Mouse (Mus musculus) left cerebral cortex, postnatal 14 days (tissue): Measurements from ENCODE around the gene Rnf121. TPM values are rescaled to one million over a fixed set of nuclear protein-coding genes. Genes with fewer than 3 reads are reported as not detected.

Experiments used
- DNase-seq, 2 experiments: peaks; one replicate each; pipeline ENCODE4 v3.0.0; 2021 to 2022; ENCODE audit warnings: low spot score in 2 of 2, mixed read lengths in 1 of 2
- intact Hi-C: fragments of 180-260 bp; cut with DNase I; formaldehyde crosslinking; loops from one replicate; pipeline ENCODE4 v1.15.1; 2025
- long read RNA-seq, 2 experiments: library from polyadenylated mRNA; stranded (forward); transcript quantifications; one replicate each; pipeline ENCODE4 v2.0.0; 2021
- total RNA-seq, 2 experiments: library from RNA; stranded (reverse); gene quantifications; 2 replicates each; pipeline ENCODE4 v1.2.3; 2021

The Rnf121 gene
- 10 to 100 TPM; 38.4 to 49.9 TPM for total RNA-seq
- long read RNA-seq, experiment 1, transcript Rnf121-202 (9 exons, 2,249 nt), result major isoform, 33 of 56 reads
- long read RNA-seq, experiment 1, transcript Rnf121-201 (9 exons, 2,344 nt), result minor isoform, 6 of 56 reads
- long read RNA-seq, experiment 1, partial matches to known transcripts, result 4 of 56 reads
- long read RNA-seq, experiment 1, other reads (novel, unspliced or antisense), result 13 of 56 reads
- long read RNA-seq, experiment 2, transcript Rnf121-202 (9 exons, 2,249 nt), result major isoform, 26 of 41 reads
- long read RNA-seq, experiment 2, partial matches to known transcripts, result 0 of 41 reads
- long read RNA-seq, experiment 2, other reads (novel, unspliced or antisense), result 12 of 41 reads

DNA sequence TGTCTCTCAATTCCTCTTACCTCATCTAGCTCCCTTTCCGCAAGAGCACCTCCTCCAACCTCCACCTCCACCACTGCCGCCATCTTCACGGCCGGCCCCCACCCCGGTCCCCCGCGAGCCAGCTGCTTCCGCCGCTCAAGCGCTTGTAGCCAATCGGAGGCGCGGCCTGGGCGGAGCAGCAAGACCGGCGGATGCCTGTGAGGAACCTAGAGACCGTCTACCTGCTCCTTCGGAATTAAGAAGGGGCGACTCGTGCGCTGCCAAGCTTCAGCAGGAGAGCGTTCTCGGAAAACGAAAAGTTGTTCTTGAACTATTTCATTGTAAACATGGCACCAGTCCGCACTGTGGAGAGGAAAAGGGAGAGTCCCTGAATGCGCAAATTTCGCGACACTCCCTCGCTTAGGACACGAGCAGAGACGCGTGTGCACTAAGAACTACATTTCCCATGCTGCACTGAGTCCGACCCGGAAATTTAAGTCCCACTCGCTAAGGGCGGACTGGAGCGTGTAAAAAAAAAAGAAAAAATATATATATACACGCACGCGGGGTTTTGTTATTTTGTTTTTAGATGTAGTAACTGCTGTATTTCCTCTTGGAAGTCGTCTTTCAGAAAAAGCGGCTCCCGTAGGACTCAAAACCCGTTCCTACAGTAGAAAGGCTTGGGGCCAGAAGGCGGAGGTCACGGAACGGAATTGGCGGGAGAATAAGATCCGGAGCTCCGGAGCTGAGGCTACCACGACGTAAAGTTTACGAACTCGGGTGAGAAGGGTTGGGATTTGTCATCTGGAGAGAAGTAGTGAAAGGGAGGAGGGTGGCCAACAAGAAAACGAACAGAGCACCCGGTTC is at the start of gene Rnf121, which contains the start of the genes Xndc1 and Xntrpc:
Gene Rnf121 (minus strand): TSS at position 424 of the 846 bp plus-strand sequence.
Gene Xndc1 (plus strand): TSS at position 466 of the 846 bp plus-strand sequence.
Gene Xntrpc (plus strand): TSS at position 668 of the 846 bp plus-strand sequence.
- peak; percentile 93 to 94 for DNase-seq
- intact Hi-C loops, result no loop called here

DNA sequence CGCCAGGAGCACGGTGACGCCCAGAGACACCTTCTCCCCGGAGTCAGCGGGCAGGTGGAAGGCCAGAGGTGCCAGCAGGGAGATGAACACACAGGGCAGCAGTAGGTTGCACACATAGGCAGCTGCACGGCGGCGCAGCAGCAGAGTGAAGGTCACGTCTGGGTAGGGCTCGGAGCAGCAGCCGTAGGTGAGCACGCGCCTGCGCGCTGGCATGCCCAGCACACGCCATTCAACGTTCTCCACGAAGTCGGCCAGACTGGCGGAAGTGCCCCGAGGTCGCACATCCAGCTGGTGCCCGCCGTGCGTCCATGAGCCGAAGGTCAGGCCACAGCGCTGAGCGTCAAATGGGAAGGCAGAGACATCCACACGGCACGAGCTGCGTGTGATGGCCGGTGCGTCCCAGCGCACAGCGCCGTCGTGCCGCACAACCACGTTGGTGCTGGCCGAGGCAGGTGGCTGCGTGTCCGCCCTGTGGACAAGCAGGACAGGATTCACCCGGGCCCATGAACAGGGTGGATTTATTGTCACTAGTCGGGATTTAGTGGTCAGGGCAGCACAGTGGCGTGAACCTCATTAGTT is 48.0 kb upstream of the Rnf121 start:
- intact Hi-C loops, result no loop called here
- no peak for DNase-seq

DNA sequence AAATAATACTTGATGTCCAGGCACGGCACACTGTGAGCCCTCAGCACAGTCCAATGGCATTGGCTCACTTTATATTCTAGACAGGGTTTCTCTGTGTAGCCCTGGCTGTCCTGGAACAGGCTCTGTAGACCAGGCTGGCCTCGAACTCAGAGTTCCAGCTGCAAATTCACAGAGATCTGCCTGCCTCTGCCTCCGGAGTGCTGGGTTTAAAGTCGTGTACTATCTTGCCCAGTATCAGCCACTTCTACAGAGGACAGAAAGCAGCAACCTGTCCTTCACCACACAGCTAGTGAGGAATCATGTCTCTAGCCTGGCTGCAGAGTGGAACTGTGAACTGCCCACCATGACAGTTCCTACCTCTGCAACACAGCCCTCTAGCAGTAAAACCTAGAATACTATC is 44.5 kb upstream of the Rnf121 start:
- intact Hi-C loops, result no loop called here
- DNase-seq, result no peak

DNA sequence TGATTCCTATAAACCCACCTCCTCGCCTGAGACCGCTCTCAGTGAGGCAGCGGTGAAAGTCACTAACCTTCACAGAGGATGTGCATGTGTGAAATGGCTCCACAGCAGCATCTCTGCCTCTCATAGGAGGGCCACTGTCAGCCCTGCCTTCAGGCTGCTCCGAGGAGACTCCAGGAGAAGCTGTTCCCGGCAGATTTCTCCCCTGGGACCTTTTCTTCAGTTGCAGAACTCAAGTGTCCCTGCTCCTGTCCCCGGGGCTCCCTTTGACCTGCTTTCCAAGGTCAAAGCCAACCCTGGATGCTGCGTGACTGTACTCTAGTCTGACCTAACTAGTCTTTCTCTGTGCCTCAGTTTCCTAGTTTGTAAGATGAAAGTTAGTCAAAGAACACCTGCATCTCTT is 43.9 kb upstream of the Rnf121 start, which contains the start of gene Art5:
Gene Art5 (minus strand): TSS at position 319 of the 400 bp plus-strand sequence.
- no peak for DNase-seq
- intact Hi-C loops, result no loop called here

DNA sequence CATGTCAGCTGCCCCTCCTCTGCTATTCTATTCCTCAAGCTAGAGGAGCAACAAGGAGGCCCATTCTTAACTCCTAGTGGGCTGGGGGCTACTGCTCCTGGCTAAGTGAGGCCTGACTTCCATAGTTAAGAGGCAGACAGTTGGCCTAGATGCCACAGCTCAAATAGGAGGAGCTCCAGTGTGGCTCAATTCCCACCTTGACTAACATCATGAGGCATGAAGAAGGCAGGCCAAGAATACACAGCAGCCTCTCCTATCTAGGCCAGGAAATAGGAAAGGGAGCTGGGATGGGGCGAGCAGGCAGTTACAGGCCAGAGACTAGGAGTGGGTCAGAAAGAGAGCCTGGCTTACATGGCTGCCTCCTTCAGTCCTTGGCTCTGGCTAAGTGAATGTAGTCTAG is 42.9 kb upstream of the Rnf121 start:
- no peak for DNase-seq
- intact Hi-C loops, result no loop called here

DNA sequence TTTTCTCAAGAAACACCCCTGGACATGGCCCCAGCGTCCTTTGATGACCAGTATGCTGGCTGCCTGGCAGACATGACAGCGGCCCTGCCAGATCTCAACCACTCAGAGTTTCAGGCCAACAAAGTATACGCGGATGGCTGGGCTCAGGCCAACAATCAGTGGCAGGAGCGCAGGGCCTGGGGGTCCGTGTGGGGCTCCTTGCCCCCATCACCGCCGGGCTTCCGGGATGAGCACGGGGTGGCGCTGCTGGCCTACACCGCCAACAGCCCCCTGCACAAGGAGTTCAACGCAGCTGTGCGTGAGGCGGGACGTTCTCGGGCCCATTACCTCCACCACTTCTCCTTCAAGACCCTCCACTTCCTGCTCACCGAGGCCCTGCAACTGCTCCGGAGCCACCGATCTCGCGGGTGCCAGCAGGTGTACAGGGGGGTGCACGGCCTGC is 41.5 kb upstream of the Rnf121 start:
- no peak for DNase-seq
- intact Hi-C loops, result no loop called here

DNA sequence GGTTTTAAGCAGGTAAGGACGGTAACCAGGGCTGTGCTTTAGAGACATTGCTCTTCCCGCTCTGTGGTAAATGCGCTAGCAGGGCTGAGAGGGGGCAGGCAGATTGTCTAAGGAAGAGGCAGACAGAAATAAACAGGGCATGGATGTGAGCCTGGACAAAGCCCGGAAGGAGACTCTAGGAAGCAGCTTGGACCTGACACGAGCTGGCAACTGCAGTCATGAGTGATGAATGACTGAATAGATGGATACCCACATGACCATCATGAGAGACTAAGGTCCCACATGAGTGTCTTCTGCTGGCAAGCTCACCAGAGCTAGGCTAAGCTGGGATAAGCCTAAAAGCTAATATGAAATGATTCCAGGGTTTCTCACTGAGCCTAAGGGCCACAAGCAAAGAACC is 38.9 kb upstream of the Rnf121 start:
- intact Hi-C loops, result no loop called here
- DNase-seq, result no peak

DNA sequence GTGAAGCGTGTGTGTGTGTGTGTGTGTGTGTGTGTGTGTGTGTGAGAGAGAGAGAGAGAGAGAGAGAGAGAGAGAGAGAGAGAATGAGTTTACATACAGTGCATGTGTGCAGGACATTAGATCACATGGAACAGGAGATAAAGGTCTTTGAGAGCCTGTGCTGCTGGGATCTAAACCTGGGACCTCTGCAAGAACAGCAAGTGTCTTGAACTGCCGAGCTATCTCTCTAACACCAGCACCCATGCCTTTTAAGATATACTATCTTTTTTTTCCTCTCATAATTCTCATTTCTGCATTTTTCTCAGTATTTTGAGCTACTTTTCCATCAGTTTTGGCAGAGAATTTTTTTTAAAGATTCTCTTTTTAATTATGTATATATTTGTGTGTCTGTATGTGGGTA is 38.3 kb upstream of the Rnf121 start:
- intact Hi-C loops, result no loop called here
- DNase-seq, result no peak

DNA sequence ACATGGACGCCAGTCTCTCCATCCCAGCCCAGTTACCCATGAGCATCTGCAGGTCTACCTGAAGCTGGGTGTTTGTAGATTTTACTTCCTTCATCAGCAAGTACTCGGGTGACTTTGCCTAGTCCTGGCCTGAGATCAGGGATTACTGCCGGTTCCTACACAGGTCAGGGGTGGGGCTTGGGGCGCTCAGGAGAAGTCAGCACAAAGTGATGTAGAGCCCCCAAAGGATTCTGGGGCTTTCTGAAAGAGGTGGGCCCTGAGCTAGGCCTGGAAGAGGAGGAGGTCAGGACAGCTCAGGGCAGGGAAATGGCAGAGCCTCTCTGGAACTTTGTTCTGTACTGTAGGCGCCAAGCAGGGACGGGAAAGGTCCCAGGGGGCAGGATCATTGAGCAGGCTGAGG is 37.4 kb upstream of the Rnf121 start:
- intact Hi-C loops, result no loop called here
- no peak for DNase-seq

DNA sequence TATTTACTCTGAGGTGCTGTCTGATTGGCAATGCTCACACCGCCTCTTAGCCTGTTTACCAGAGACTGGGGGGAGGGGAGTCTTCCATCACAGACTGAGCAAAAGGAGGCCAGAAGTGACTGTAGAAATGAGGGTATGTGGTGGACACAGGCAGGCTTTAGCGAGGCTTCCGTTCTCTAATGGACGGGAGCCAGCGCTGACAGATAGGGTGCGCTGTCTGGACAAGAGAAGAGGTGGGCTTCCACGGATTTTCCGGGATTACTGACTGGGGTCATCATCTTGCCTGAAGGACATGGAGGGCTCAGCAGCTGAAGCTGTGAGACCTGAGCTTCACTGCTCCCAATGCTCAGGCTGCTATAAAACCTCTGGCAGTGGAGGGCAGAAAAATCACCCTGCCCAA is 37.0 kb upstream of the Rnf121 start:
- DNase-seq, result no peak
- intact Hi-C loops, result no loop called here

DNA sequence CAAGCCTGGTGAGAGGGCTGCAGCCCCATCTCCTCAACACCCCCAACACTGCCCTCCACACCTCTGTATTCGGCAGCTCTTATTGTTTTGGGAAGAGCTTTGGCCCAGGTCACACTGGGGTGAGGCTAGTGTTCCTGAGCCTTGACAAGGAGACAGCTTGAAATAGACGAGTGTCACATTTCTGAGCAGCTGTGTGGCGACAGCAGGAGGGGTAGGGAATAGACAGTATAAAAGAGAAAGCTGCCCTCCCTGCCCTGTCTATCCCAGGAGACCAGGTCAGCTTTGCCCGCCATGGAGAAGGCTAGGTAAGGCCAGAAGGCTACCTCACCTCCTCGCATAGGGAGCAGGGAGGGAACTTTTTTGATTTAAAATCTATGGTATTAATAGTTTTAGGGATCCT is 36.2 kb upstream of the Rnf121 start, which contains the start of gene Art1:
Gene Art1 (plus strand): TSS at position 257 of the 400 bp plus-strand sequence.
- intact Hi-C loops, result no loop called here
- DNase-seq, result no peak

DNA sequence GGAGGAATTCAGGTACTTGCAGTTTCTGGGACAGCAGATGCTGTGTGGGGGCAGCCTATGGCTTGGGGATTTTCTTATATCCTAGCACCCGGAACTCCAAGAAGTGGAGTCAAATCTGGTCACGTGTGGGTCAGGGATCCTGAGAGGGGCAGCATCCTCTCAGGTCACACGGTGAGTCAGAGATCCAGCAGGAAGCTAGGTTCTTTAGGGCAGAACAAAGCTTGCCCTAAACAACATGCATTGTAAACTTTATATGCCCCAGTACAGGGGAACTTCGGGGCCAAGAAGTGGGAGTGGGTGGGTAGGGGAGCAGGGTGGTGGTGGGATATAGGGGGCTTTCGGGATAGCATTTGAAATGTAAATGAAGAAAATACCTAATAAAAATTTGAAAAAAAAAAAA is 35.6 kb upstream of the Rnf121 start:
- intact Hi-C loops, result no loop called here

DNA sequence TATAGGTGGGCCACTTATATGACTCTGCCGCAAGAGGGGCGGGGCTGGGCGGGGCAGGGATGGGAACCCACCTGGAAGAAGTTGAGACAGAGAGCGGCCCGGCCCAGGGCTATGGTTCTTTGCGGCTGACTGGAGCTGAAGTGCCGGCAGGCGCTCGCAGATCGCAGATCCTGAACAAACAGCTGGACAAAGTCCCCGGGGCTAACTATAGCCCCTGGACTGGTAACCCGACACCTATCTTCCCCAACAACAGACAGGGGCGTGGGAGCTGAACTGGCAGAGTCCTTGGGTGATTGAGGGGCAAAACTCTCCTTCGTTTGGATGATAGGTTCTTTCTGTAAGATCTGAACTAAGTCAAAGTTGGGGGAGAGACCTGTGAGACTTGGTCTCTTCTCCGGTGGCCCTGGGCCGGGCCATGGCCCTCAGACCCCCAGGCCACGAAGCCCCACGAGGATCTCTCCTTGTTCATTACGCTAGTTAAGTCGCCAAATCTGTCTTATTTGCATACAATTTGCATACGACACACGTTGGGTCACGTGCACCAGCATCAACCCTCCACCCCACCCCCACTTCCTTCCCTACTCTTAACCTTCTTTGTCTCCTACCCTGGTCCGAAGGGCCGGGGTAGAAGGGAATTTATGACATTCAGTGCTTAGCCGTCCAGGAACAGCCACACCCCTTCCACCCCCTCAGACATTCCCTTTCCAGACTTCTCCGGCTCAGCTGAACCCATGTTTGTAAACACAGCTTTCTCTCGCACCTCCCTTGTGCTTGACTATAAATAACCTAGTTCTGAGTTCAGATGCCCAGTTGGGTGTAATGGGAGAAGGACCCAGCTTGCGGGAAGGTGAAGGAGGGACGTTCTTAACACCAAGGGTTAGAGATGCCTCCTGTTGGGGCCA is 34.7 kb upstream of the Rnf121 start:
- no peak for DNase-seq
- intact Hi-C loops, result no loop called here

More for the DNA sequence above, 35.6 kb upstream of the Rnf121 start:
- no peak for DNase-seq

DNA sequence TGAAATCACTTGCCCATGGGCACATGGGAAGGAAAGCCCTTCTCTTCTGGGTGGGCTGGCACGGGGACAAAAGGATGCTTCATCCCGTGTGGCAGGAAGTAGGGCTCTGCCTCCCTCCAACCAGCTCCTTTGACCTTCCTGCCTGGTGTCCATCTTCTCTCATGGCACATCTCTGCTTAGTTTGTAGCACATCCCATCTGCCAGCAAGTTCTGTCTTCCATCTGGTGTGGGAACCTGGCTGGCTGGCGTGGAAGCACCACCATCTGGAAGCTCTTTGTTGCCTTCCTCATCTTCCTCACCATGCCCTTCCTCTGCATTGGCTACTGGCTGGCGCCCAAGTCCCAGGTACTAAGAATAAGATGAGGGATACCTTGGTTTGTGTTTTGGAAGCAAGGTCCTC is 22.1 kb upstream of the Rnf121 start:
- intact Hi-C loops, result no loop called here

DNA sequence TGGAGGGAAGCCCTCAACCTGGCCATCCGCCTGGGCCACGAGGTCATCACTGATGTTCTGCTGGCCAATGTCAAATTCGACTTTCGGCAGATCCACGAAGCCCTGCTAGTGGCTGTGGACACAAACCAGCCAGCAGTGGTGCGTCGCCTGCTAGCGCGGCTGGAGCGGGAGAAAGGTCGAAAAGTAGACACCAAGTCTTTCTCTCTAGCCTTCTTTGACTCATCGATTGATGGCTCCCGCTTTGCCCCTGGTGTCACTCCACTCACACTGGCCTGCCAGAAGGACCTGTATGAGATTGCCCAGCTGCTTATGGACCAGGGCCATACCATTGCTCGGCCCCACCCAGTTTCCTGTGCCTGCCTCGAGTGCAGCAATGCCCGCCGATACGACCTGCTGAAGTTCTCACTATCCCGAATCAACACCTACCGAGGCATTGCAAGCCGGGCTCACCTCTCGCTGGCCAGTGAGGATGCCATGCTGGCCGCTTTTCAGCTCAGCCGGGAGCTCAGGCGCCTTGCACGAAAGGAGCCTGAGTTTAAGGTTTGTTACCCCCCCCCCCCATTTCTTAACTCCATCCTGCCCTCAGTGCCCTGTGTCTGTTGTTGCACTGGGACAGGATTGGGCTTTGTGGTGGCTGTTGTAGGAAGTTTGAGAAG is 18.9 kb upstream of the Rnf121 start:
- DNase-seq, result no peak
- intact Hi-C loops, result no loop called here

More for the DNA sequence above, 22.1 kb upstream of the Rnf121 start:
- no peak for DNase-seq

DNA sequence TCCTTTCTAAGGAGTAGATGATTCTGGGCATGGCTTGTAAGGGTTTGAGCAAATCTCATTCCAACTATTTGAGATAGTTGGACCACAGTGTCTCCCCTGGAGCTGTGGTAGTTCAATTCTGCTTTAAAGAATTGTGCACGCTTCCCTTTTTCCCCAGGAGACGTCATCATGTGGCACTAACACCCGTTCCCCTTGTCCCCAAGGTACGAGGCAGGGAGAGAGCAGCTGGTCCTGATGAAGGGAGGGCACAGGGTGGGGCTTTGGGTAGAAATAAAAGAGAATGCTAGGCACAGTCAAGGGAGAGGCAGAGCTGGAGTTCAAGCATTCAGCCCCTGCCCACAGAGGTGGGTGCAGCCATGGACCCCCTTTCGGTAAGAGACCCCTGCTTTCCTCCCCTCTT is 17.5 kb upstream of the Rnf121 start, which contains the start of gene Trpc2:
Gene Trpc2 (plus strand): TSS at position 301 of the 400 bp plus-strand sequence.
- intact Hi-C loops, result no loop called here
- DNase-seq, result no peak

DNA sequence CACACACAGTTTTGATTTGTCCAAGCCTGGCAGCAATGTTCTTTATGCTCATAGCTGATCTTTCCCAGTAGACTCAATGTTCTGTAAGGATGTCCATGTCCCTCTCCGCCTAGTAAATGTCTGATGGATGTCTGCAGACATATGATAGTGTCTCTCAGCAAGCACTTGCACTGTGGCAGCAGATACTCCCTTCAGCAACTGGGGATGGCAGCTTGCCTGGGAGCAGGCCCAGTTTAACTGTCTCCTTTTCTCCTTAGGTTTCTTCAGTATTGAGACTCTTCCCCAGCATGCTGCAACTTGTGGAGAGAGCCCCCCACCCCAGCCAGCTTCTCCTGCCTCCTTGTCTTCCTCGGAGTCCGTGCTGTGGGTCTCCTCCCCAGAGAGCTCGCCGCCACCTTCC is 16.5 kb upstream of the Rnf121 start:
- intact Hi-C loops, result no loop called here
- no peak for DNase-seq

DNA sequence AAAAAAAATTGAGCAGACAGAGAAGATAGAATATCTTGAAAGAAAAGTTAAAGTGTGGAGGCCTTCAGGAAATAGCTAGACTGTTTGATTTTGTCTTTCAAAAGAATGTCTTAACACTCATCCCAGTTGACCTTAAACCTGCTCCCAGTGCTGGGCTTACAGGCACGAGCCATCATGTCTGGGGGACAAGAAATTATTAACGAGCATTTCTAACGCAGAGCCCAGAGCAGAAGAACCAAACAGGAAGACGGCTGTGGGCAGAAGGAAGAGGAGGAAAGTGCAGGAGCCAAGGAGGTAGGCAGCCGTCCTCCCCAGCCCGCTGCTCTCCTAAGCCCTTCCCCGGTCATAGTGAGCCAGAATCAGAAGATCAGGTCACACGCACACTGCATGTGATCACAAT is 15.0 kb upstream of the Rnf121 start:
- intact Hi-C loops, result no loop called here
- no peak for DNase-seq
